Mouse (Mus musculus) intestine, embryonic 15.5 days (tissue): ENCODE measurements around the gene Gatd1. TPM values are rescaled to one million over a fixed set of nuclear protein-coding genes. Genes with fewer than 3 reads are reported as not detected.

Source experiments
- ATAC-seq: fragments of 200-750 bp; cut with Nextera tagmentation; 2 replicates; pipeline ENCODE4 v1.8.0; 2017; ENCODE audit warnings: moderate TSS enrichment, moderate library complexity
- H3K27ac ChIP-seq: fragments of 300-500 bp; sonication (generic); 2 replicates; pipeline ENCODE4 v1.5.1; 2015; ENCODE audit warnings: mild to moderate bottlenecking, inconsistent platforms
- H3K27me3 ChIP-seq: fragments of 300-500 bp; sonication (generic); replicated peaks from 2 replicates; pipeline ENCODE4 v1.6.1; 2015; ENCODE audit warnings: inconsistent platforms
- H3K36me3 ChIP-seq: fragments of 300-500 bp; sonication (generic); 2 replicates; pipeline ENCODE4 v1.6.1; 2015; ENCODE audit warnings: inconsistent platforms
- H3K4me1 ChIP-seq: fragments of 300-500 bp; sonication (generic); replicated peaks from 2 replicates; pipeline ENCODE4 v1.6.1; 2015; ENCODE audit warnings: inconsistent platforms
- H3K4me2 ChIP-seq: fragments of 300-500 bp; sonication (generic); replicated peaks from 2 replicates; pipeline ENCODE4 v1.6.1; 2015; ENCODE audit warnings: mild to moderate bottlenecking, inconsistent platforms
- H3K4me3 ChIP-seq: fragments of 300-500 bp; sonication (generic); replicated peaks from 2 replicates; pipeline ENCODE4 v1.5.1; 2015; ENCODE audit warnings: inconsistent platforms
- H3K9ac ChIP-seq: fragments of 300-500 bp; sonication (generic); 2 replicates; pipeline ENCODE4 v1.6.1; 2015; ENCODE audit warnings: inconsistent platforms
- H3K9me3 ChIP-seq: fragments of 300-500 bp; sonication (generic); 2 replicates; pipeline ENCODE4 v1.6.1; 2016; ENCODE audit warnings: inconsistent platforms
- WGBS: fragments of 180-500 bp; shearing (Covaris S2); methylation state at CpG from one replicate; pipeline ENCODE4 v1.1.7; 2015; 5-methylcytosine and 5-hydroxymethylcytosine counted together
- polyA plus RNA-seq: library from polyadenylated mRNA; unstranded; fragments of >200 nt; fragmentation: Nextera tagmentation; extraction: Ambion mirVana; gene quantifications from 2 replicates; pipeline ENCODE4 v1.2.1, GENCODE M21; 2015

The Gatd1 gene
- polyA plus RNA-seq, 1 experiment from 2014 or later = 47.4 TPM

GRCm38 (mm10) chr7:141367358-141367757 lies 46.6 kb downstream of the Gatd1 start:
- Histone ChIP-seq H3K27me3 (no peaks in the 10 kb centered on the region), H3K27ac (no peak overlapping the region), H3K36me3 (0 out of 2 replicates have a peak, but pooled peaks cover 2% of the 10 kb centered on the region), H3K9ac (no peak overlapping the region), H3K4me1 (0 out of 2 replicates have a peak, but pooled peaks cover 5% of the 10 kb centered on the region), H3K4me3 (no peak overlapping the region), H3K9me3 (no peaks in the 10 kb centered on the region), H3K4me2 (no peak overlapping the region)
- WGBS = 82% methylated on average over 4 of the region's 4 CpGs
- ATAC-seq = no peak

GRCm38 (mm10) chr7:141365049-141365445 lies 48.9 kb downstream of the Gatd1 start:
- H3K36me3 ChIP-seq = 0 out of 2 replicates have a peak, but pooled peaks cover 2% of the 10 kb centered on the region
- WGBS = 65% methylated on average over 3 of the region's 3 CpGs
- no peak for ATAC-seq
- no peak overlapping the region for H3K4me2 ChIP-seq
- no peaks in the 10 kb centered on the region for H3K9me3 ChIP-seq
- no peak overlapping the region for H3K9ac ChIP-seq
- H3K27ac ChIP-seq = no peak overlapping the region
- peaks cover 10% of the 10 kb centered on the region; the same call in 1 of the 2 replicates for H3K4me1 ChIP-seq
- H3K27me3 ChIP-seq = no peaks in the 10 kb centered on the region; the same call in 1 of the 2 replicates
- H3K4me3 ChIP-seq = no peak overlapping the region

- Histone ChIP-seq H3K4me3 (no peak overlapping the region), H3K4me1 (peaks cover 10% of the 10 kb centered on the region; the same call in 1 of the 2 replicates), H3K27ac (no peak overlapping the region), H3K27me3 (no peaks in the 10 kb centered on the region; the same call in 1 of the 2 replicates), H3K9ac (no peak overlapping the region), H3K36me3 (0 out of 2 replicates have a peak, but pooled peaks cover 2% of the 10 kb centered on the region), H3K9me3 (no peaks in the 10 kb centered on the region), H3K4me2 (no peak overlapping the region)
- whole genome bisulfite sequencing = 80% methylated on average over 5 of the region's 5 CpGs
- ATAC-seq = no peak; the same call in 1 of the 2 replicates
These were observed 49.4 kb downstream of the Gatd1 start for GRCm38 (mm10) chr7:141364349-141365048.

- no peaks in the 10 kb centered on the region; the same call in 1 of the 2 replicates for H3K27me3 ChIP-seq
- peak; percentile 7; the same call in 1 of the 2 replicates for ATAC-seq
These were observed 50.2 kb downstream of the Gatd1 start for GRCm38 (mm10) chr7:141363752-141364125.

GRCm38 (mm10) chr7:141363106-141363751 lies 50.7 kb downstream of the Gatd1 start:
- 0 out of 2 replicates have a peak, but pooled peaks cover 2% of the 10 kb centered on the region for H3K36me3 ChIP-seq

More at GRCm38 (mm10) chr7:141363752-141364125, 50.2 kb downstream of the Gatd1 start:
- Histone ChIP-seq H3K4me1 (peaks cover 10% of the 10 kb centered on the region; the same call in 1 of the 2 replicates), H3K4me2 (no peak overlapping the region), H3K4me3 (no peak overlapping the region), H3K36me3 (0 out of 2 replicates have a peak, but pooled peaks cover 2% of the 10 kb centered on the region), H3K27ac (no peak overlapping the region), H3K9ac (no peak overlapping the region), H3K9me3 (no peaks in the 10 kb centered on the region)
- WGBS = 70% methylated on average over 2 of the region's 2 CpGs

GRCm38 (mm10) chr7:141361510-141361909 lies 52.4 kb downstream of the Gatd1 start:
- peaks cover 10% of the 10 kb centered on the region; the same call in 1 of the 2 replicates for H3K4me1 ChIP-seq
- no peaks in the 10 kb centered on the region for H3K9me3 ChIP-seq
- WGBS = 14% methylated on average over 24 of the region's 24 CpGs
- H3K27ac ChIP-seq = peak overlapping the region; percentile 36; the same call in 1 of the 2 replicates
- 0 out of 2 replicates have a peak overlapping the region, but pooled peaks have one; percentile 9 for H3K4me2 ChIP-seq
- H3K27me3 ChIP-seq = no peaks in the 10 kb centered on the region; the same call in 1 of the 2 replicates
- no peak overlapping the region for H3K4me3 ChIP-seq
- no peak overlapping the region for H3K9ac ChIP-seq
- ATAC-seq = peak; percentile 87
- H3K36me3 ChIP-seq = 0 out of 2 replicates have a peak, but pooled peaks cover 2% of the 10 kb centered on the region

More at GRCm38 (mm10) chr7:141363106-141363751, 50.7 kb downstream of the Gatd1 start:
- ATAC-seq = peak; percentile 52
- WGBS = 51% methylated on average over 4 of the region's 4 CpGs
- no peak overlapping the region for H3K27ac ChIP-seq
- H3K4me1 ChIP-seq = peaks cover 10% of the 10 kb centered on the region; the same call in 1 of the 2 replicates
- no peak overlapping the region for H3K4me2 ChIP-seq
- H3K9ac ChIP-seq = no peak overlapping the region
- no peaks in the 10 kb centered on the region; the same call in 1 of the 2 replicates for H3K27me3 ChIP-seq
- H3K4me3 ChIP-seq = no peak overlapping the region
- H3K9me3 ChIP-seq = no peaks in the 10 kb centered on the region

Other genes with a start within 250 kb of the Gatd1 start
- gene Rnh1, start 241.3 kb downstream of the Gatd1 start, polyA plus RNA-seq = 123 and 155 TPM in 2 replicates
- 92.9 and 107 TPM in 2 replicates for gene Hras, start 220.1 kb downstream of the Gatd1 start, polyA plus RNA-seq
- gene Lrrc56, start 220.0 kb downstream of the Gatd1 start, polyA plus RNA-seq = 5.1 and 5.4 TPM in 2 replicates
- 3.5 and 3.6 TPM in 2 replicates for gene Lmntd2, start 200.1 kb downstream of the Gatd1 start, polyA plus RNA-seq
- 63.7 and 70.0 TPM in 2 replicates for gene Rassf7, start 198.3 kb downstream of the Gatd1 start, polyA plus RNA-seq
- gene Phrf1, start 185.4 kb downstream of the Gatd1 start, polyA plus RNA-seq = 61.9 and 62.1 TPM in 2 replicates
- gene Irf7, start 147.7 kb downstream of the Gatd1 start, polyA plus RNA-seq = 5.2 and 5.7 TPM in 2 replicates
- gene Cdhr5, start 137.3 kb downstream of the Gatd1 start, polyA plus RNA-seq = 75.8 and 96.1 TPM in 2 replicates
- 203 and 260 TPM in 2 replicates for gene Sct, start 135.0 kb downstream of the Gatd1 start, polyA plus RNA-seq
- 0.35 and 0.40 TPM in 2 replicates for gene Drd4, start 122.1 kb downstream of the Gatd1 start, polyA plus RNA-seq
- 63.1 and 63.5 TPM in 2 replicates for gene Deaf1, start 86.4 kb downstream of the Gatd1 start, polyA plus RNA-seq
- 35.1 and 35.6 TPM in 2 replicates for gene Tmem80, start 86.4 kb downstream of the Gatd1 start, polyA plus RNA-seq
- 117 and 133 TPM in 2 replicates for gene Eps8l2, start 75.3 kb downstream of the Gatd1 start, polyA plus RNA-seq
- gene Taldo1, start 21.9 kb downstream of the Gatd1 start, polyA plus RNA-seq = 458 and 460 TPM in 2 replicates
- gene Cend1, start 15.4 kb upstream of the Gatd1 start, polyA plus RNA-seq = 3.8 and 3.9 TPM in 2 replicates
- 28.5 and 33.1 TPM in 2 replicates for gene Slc25a22, start 23.8 kb upstream of the Gatd1 start, polyA plus RNA-seq
- 7.6 and 9.6 TPM in 2 replicates for gene Pidd1, start 29.9 kb upstream of the Gatd1 start, polyA plus RNA-seq
- 1,378 and 1,526 TPM in 2 replicates for gene Rplp2, start 33.2 kb upstream of the Gatd1 start, polyA plus RNA-seq
- 35.1 and 38.1 TPM in 2 replicates for gene Pnpla2, start 41.1 kb upstream of the Gatd1 start, polyA plus RNA-seq
- gene Cracr2b, start 47.0 kb upstream of the Gatd1 start, polyA plus RNA-seq = 16.5 and 22.0 TPM in 2 replicates
- gene Cd151, start 53.3 kb upstream of the Gatd1 start, polyA plus RNA-seq = 21.5 and 25.5 TPM in 2 replicates
- 57.9 and 61.9 TPM in 2 replicates for gene Polr2l, start 61.0 kb upstream of the Gatd1 start, polyA plus RNA-seq
- gene Tspan4, start 61.1 kb upstream of the Gatd1 start, polyA plus RNA-seq = 60.7 and 67.8 TPM in 2 replicates
- 52.6 and 62.3 TPM in 2 replicates for gene Chid1, start 125.7 kb upstream of the Gatd1 start, polyA plus RNA-seq
- 79.1 and 84.1 TPM in 2 replicates for gene Ap2a2, start 148.0 kb upstream of the Gatd1 start, polyA plus RNA-seq
- 0.21 and 0.24 TPM in 2 replicates for gene Muc6, start 241.2 kb upstream of the Gatd1 start, polyA plus RNA-seq